Mouse (Mus musculus) adrenal gland, adult (tissue): ENCODE measurements at regions not wholly inside any gene's neighbourhood (a gene's known extent, or its start where the extent isn't known, plus 50 kb on each side); places are given as distances from the start of the nearest gene placed in this dataset.

Experiments
- DNase-seq, 2 experiments: peaks; one replicate each; pipeline ENCODE4 v3.0.0; 2022 to 2023; ENCODE audit warnings: low spot score in 1 of 2; ENCODE audit not compliant: inconsistent age in 2 of 2

DNA sequence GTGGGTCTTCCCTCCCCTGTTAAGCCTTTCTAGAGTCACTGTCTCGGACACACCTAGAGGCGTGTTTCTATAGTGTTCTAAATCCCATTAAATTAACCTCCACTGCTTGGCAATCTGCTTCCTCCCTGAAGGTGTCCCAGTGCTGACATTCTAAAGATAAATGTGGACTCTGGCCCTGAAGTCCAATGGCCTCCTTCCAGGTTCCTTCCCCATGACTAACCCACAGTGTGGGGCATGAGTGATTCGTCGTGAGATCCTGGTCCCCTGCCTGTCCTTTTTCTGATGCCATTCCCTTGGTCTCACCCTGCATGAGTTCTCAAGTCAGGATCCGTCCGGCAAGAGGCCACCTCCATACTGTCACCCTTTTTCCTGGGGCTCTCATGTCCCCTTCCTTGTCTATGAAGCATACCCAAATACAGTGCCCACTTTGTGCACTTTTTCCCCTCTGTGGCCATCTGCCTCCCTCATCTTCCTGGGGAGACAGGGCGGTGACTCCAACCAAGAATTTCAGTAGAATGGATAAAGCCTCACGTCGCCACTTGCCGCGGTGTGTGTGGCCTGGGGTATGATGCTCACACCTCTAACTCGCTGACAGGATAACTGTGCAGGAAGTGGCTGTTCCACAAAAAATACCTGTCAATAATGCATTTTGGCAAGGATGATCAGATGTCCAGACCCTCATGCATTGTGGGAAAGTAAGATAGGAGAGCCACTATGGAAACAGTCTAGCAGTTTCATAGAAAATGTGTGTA is 152.9 kb downstream of the Gm9376 start:
- DNase-seq: no peak

DNA sequence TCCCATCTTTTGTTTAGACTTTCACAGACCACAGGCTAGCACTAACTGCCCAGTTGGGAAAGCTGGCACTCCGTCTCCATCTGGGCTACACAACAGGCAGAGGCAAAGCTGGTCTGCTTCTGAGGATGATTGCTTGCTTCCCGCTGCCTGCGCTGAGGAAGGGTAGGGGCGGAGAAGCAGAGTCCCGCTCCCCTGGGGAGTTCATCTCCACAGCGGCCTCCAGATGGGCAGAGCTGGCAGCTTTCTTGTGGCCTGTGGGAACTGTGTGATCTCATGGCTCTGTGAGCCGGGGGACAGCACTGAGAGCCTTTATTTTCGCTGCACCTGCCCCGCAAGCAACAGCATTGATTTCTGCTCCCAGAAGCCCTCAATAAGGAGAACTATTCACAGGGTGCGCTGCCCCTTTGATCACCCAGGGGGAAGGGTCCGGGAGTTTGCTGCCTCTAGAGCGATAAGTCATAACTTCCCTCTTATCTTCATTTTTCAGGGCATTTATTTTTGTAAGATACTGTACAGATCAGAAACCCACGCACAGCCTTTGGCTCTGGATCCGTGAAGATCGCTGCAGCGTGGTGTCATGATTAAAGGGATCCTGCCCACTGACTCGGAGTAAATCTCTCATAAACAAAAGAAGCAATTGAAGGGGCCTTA is 155.7 kb downstream of the Gm9376 start:
- peak in 1 of 2 experiments; percentile 21 for DNase-seq

DNA sequence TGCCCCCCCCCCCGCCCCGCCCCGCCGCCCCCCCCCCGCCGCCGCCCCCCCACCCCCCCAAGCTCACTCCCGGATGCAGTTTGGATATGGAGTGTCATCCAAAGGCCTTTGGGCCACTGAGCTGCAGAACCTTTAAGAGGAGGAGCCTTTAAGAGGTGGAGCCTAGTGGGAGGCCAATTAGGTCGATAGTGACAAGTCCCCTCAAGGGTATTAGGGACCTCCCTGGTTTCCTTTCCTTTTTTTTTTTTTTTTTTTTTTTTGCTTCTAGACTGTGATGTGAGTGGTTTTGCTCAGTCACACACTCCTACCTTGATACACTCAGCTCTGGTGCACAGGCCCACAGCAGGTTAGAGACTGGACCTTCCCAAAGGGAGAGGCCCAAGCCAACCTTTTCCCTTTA is 156.5 kb downstream of the Gm9376 start:
- DNase-seq: no peak

DNA sequence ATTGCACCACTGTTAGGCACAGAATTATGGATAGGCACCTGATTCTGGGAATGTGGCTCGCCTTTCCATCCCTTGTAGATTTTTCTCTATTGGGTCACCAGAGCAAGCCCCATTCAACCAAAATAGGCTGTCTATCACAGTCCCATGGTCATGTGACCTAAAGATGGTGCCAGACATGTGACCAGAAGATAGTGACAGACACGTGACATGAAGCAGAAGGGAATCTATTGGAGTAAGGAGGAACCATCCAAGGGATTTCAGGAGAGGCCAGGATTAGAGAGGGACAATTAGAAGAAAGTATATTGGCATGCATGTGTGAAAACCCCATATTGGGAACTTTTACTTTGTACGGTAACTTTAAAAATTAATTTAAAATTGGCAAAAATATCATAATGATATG is 159.8 kb downstream of the Gm9376 start:
- no peak for DNase-seq

DNA sequence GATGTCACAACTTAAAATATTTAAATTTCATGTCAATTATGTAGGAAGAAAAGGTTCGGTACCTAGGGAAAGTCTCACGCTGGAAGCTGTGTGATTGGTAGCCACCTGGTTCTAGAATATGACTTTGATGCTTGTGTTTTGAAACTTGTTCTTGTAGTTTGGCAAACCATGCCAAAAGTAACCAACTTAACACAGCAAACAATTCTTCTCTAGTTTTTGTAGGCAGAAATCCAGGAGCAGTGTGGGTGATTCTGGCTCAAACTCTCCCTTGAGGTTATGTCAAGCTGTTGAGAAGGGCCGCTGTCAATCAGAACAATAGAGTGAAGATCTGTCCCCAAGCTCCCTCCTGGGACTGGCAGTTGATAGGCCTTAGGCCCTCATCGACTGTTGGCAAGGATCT is 163.5 kb downstream of the Gm9376 start:
- DNase-seq: no peak

DNA sequence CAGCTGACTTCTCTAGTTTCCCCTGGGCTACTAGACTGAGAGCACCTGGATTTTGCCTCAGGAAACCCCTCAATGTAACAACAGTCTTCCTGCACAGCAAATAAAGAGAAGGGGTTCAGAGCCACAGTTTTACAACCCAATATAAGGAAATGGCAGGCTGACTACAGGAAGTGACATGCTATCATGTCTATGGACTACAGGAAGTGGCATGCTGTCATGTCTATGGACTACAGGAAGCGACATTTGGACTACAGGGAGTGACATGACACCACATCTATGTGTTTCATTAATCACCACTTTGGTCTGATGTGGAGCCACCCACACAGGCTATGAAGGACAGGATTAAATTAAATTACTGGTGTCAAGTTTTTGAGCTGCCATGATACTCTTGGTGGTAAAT is 164.0 kb downstream of the Gm9376 start:
- no peak for DNase-seq

DNA sequence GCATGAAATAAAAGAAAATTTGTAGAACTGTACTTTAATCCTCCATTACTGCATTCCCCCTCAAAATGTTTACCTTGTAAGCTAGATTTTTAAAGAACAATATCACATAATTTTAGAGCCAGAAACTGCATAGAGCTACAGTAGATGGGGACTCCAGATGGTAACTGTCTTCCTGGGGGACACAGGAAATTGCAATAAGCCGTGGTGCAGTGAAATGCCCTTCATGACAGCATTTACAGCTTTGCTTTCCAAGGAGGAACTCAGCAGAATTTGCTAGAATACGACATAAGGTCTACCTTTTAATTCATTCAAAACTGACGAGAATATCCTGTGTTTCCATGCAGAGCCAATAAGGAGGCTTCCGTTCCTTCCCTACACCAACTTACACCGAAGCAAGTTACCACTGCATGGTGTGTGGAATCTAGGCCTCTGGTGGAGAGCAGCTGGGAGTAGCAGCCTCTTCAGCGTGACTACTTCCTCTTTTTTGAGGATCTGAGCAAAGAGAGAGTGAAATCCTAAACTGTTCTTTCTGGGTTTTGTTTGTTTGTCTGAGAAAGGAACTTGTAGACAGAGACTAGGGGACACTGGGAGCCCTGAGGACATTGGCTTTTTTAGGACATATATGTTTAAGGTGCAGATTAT is 164.6 kb downstream of the Gm9376 start:
- DNase-seq: no peak
